Comparison of ENCODE assay signal across 7 mouse cellular contexts in genomic region chr7:6331233-6331956, GRCm38 (mm10). TPM values are rescaled to one million over a fixed set of nuclear protein-coding genes. Genes with fewer than 3 reads are reported as not detected.
DNase-seq lines count a peak whose midpoint lies in the region; ATAC-seq and TF ChIP-seq lines count a peak whose summit lies in the region.

Gene Zfp583, minus strand, starts transcription at chr7:6331285.

- peak within 1 kb of the TSS; percentile 72 for H3K4me2 ChIP-seq in kidney, embryonic 14.5 days (replicated peaks; ENCODE audit: low read depth, low read length)
- peak within 1 kb of the TSS; percentile 61 for H3K4me2 ChIP-seq in limb, embryonic 15.5 days
- H3K4me2 ChIP-seq in midbrain, postnatal 0 days (ENCODE audit: low read depth, low read length, poor library complexity, severe bottlenecking): peak within 1 kb of the TSS; percentile 66

- H3K4me3 ChIP-seq in erythroblast, embryonic 14.5 days (replicated peaks): peak within 1 kb of the TSS; percentile 67
- H3K4me3 ChIP-seq in heart, embryonic 10.5 days: peak within 1 kb of the TSS; percentile 67
- H3K4me3 ChIP-seq in kidney, embryonic 14.5 days (ENCODE audit: low read length): peak within 1 kb of the TSS; percentile 61
- H3K4me3 ChIP-seq in limb, embryonic 15.5 days: peak within 1 kb of the TSS; percentile 62
- peak within 1 kb of the TSS; percentile 45 for H3K4me3 ChIP-seq in midbrain, postnatal 0 days (ENCODE audit: low read depth, low read length)

- H3K9ac ChIP-seq in kidney, embryonic 14.5 days (ENCODE audit: low read depth, low read length): peak within 1 kb of the TSS; percentile 81
- peak within 1 kb of the TSS; percentile 61 for H3K9ac ChIP-seq in limb, embryonic 15.5 days
- H3K9ac ChIP-seq in midbrain, postnatal 0 days (replicated peaks; ENCODE audit: low read length, poor library complexity, severe bottlenecking): peak within 1 kb of the TSS; percentile 80

- WGBS in heart, embryonic 10.5 days: 5% methylated on average over 31 of the region's 31 CpGs
- 6% methylated on average over 30 of the region's 31 CpGs for WGBS in kidney, embryonic 14.5 days
- 5% methylated on average over 31 of the region's 31 CpGs for WGBS in limb, embryonic 15.5 days
- 6% methylated on average over 31 of the region's 31 CpGs for whole genome bisulfite sequencing in midbrain, postnatal 0 days

- peak; percentile 83 for DNase-seq in brain, embryonic 18.5 days (ENCODE audit: low read depth, low spot score)
- DNase-seq in heart, embryonic 10.5 days (ENCODE audit: low spot score): peak; percentile 91
- peak; percentile 96 for DNase-seq in midbrain, postnatal 0 days (ENCODE audit: low spot score)
- DNase-seq in spleen, postnatal 10 days (ENCODE audit: low spot score in 2 of 2): peak; percentile 54 to 84

- no peaks in the 10 kb centered on the region for H3K36me3 ChIP-seq in erythroblast, embryonic 14.5 days (ENCODE audit: control insufficient read depth)
- peaks cover 4% of the 10 kb centered on the region; the same call in 1 of the 2 replicates for H3K36me3 ChIP-seq in heart, embryonic 10.5 days
- H3K36me3 ChIP-seq in kidney, embryonic 14.5 days (ENCODE audit: control insufficient read depth, insufficient read depth, low read length): peaks cover 6% of the 10 kb centered on the region
- peaks cover 12% of the 10 kb centered on the region; the same call in 1 of the 2 replicates for H3K36me3 ChIP-seq in limb, embryonic 15.5 days
- H3K36me3 ChIP-seq in midbrain, postnatal 0 days (ENCODE audit: insufficient read depth, low read length): 0 out of 2 replicates have a peak, but pooled peaks cover 5% of the 10 kb centered on the region

- peaks cover 22% of the 10 kb centered on the region for H3K4me1 ChIP-seq in erythroblast, embryonic 14.5 days (ENCODE audit: control insufficient read depth)
- H3K4me1 ChIP-seq in heart, embryonic 10.5 days: peaks cover 10% of the 10 kb centered on the region; the same call in 1 of the 2 replicates
- peaks cover 8% of the 10 kb centered on the region; the same call in 1 of the 2 replicates for H3K4me1 ChIP-seq in kidney, embryonic 14.5 days (ENCODE audit: control insufficient read depth, insufficient read depth, low read length)
- H3K4me1 ChIP-seq in limb, embryonic 15.5 days: peaks cover 14% of the 10 kb centered on the region; the same call in 1 of the 2 replicates
- H3K4me1 ChIP-seq in midbrain, postnatal 0 days (ENCODE audit: insufficient read depth, low read length): 0 out of 2 replicates have a peak, but pooled peaks cover 4% of the 10 kb centered on the region

- H3K27ac ChIP-seq in heart, embryonic 10.5 days: peak within 1 kb of the TSS; percentile 90
- H3K27ac ChIP-seq in kidney, embryonic 14.5 days (ENCODE audit: low read depth, low read length): peak within 1 kb of the TSS; percentile 74
- H3K27ac ChIP-seq in limb, embryonic 15.5 days: peak within 1 kb of the TSS; percentile 87
- peak within 1 kb of the TSS; percentile 85 for H3K27ac ChIP-seq in midbrain, postnatal 0 days (ENCODE audit: low read depth, low read length)

- no peaks in the 10 kb centered on the region for H3K27me3 ChIP-seq in erythroblast, embryonic 14.5 days (ENCODE audit: control insufficient read depth)
- no peaks in the 10 kb centered on the region for H3K27me3 ChIP-seq in heart, embryonic 10.5 days (ENCODE audit: insufficient read depth, poor library complexity, severe bottlenecking)
- no peaks in the 10 kb centered on the region for H3K27me3 ChIP-seq in kidney, embryonic 14.5 days (ENCODE audit: control insufficient read depth, insufficient read depth, low read length)
- no peaks in the 10 kb centered on the region for H3K27me3 ChIP-seq in limb, embryonic 15.5 days
- no peaks in the 10 kb centered on the region for H3K27me3 ChIP-seq in midbrain, postnatal 0 days (ENCODE audit: insufficient read depth, low read length)

- no peaks in the 10 kb centered on the region for H3K9me3 ChIP-seq in erythroblast, embryonic 14.5 days (ENCODE audit: control insufficient read depth, low read length)
- H3K9me3 ChIP-seq in heart, embryonic 10.5 days: no peaks in the 10 kb centered on the region
- H3K9me3 ChIP-seq in kidney, embryonic 14.5 days (ENCODE audit: control insufficient read depth, low read length): no peaks in the 10 kb centered on the region
- H3K9me3 ChIP-seq in limb, embryonic 15.5 days: no peaks in the 10 kb centered on the region
- no peaks in the 10 kb centered on the region for H3K9me3 ChIP-seq in midbrain, postnatal 0 days (ENCODE audit: low read length)

- TF ChIP-seq CTCF in midbrain, postnatal 0 days (IDR thresholded peaks at IDR 0.05): no peak

- ATAC-seq in kidney, embryonic 14.5 days (ENCODE audit: low FRiP score, low TSS enrichment): peak; percentile 96
- ATAC-seq in limb, embryonic 15.5 days (ENCODE audit: insufficient number of reproducible peaks, low FRiP score, low TSS enrichment, low read depth): peak; percentile 90
- ATAC-seq in midbrain, postnatal 0 days (ENCODE audit: low FRiP score): peak; percentile 93

RNA-seq across cellular contexts. Expression of gene Zfp583, which starts in this region (rescaled TPM):
- 0.02 TPM in 1 of 2 replicates, not detected in the other for polyA plus RNA-seq in erythroblast, embryonic 14.5 days (2012)
- 4.9 and 5.3 TPM in 2 replicates for polyA plus RNA-seq in heart, embryonic 10.5 days (2016; fragmentation: Nextera tagmentation; extraction: Ambion mirVana)
- polyA plus RNA-seq in kidney, embryonic 14.5 days (2014; fragmentation: Nextera tagmentation; extraction: Ambion mirVana): 4.1 and 5.5 TPM in 2 replicates
- polyA plus RNA-seq in limb, embryonic 15.5 days (2015; fragmentation: Nextera tagmentation; extraction: Ambion mirVana): 5.3 and 5.9 TPM in 2 replicates
- 6.7 and 9.9 TPM in 2 replicates for total RNA-seq in midbrain, postnatal 0 days (2014; rRNA removed)
- 15.2 and 16.5 TPM in 2 replicates for polyA plus RNA-seq in midbrain, postnatal 0 days (2015; fragmentation: Nextera tagmentation; extraction: Ambion mirVana)

Comparison
In these comparisons a context has a peak if more than half of its experiments do, and no peak if none do; other contexts are left out.
1. Peak in every context shown above with its lines: DNase-seq, ATAC-seq, H3K4me3 ChIP-seq and H3K27ac ChIP-seq.